Mouse (Mus musculus) large intestine, adult 2 months (tissue): ENCODE results near the gene Tnfrsf11a. TPM values are rescaled to one million over a fixed set of nuclear protein-coding genes. Genes with fewer than 3 reads are reported as not detected.
A peak's percentile ranks its signal among the peaks of the same experiment; 100 is the strongest.
"Not testable (repeated sequence)": the region's sequence is repeated elsewhere in the genome, so short reads cannot be mapped to it uniquely, and the experiment has no call there.

Experiments used
- DNase-seq: peaks from one replicate; pipeline ENCODE4 v3.0.0-alpha.2; 2012; ENCODE audit warnings: low read depth, low spot score
- WGBS: fragments of 180-500 bp; shearing (Covaris S2); methylation state at CpG from one replicate; pipeline ENCODE4 v1.1.7; 2018; 5-methylcytosine and 5-hydroxymethylcytosine counted together
- polyA plus RNA-seq: library from polyadenylated mRNA; depleted of rRNA; stranded (reverse); fragments of >200 nt; gene quantifications from 2 replicates; pipeline ENCODE4 v1.2.3, GENCODE M21; 2012; rRNA removed

Tnfrsf11a gene
- polyA plus RNA-seq, result 23.4 and 30.6 TPM in 2 replicates

GRCm38 (mm10) chr1:105780457-105781364, at the start of gene Tnfrsf11a:
Gene Tnfrsf11a (plus strand): TSS chr1:105780718.
- 2% methylated on average over 77 of the region's 77 CpGs for WGBS

DNA sequence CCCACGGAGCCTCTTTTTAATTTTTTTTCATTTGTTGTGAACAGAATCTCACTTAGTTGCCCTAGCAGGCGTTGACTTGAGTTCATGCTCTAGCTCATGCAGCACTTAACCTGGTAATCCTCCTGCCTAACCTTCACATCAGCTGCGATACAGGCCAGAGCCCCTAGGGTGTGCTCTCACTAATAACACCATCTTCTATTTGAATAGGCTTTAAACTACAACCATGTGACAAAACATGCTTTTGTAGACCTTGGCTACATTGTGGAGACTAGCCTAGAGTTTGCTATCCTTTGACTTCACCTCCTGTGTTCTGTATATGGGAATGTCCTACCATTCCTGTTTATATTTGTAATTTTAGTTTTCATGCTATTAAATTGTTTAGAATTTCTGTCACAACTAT, 45.2 kb upstream of the Tnfrsf11a start:
- no peak for DNase-seq
- WGBS, result 64% methylated on average over 3 of the region's 3 CpGs

More at GRCm38 (mm10) chr1:105780457-105781364, at the start of gene Tnfrsf11a:
- DNase-seq, result no peak

- WGBS, result 78% methylated on average over 6 of the region's 6 CpGs
- no peak for DNase-seq
Observed at GRCm38 (mm10) chr1:105738334-105738733, 42.2 kb upstream of the Tnfrsf11a start.

- DNase-seq, result no peak
Observed at GRCm38 (mm10) chr1:105739493-105739892, 41.0 kb upstream of the Tnfrsf11a start.

DNA sequence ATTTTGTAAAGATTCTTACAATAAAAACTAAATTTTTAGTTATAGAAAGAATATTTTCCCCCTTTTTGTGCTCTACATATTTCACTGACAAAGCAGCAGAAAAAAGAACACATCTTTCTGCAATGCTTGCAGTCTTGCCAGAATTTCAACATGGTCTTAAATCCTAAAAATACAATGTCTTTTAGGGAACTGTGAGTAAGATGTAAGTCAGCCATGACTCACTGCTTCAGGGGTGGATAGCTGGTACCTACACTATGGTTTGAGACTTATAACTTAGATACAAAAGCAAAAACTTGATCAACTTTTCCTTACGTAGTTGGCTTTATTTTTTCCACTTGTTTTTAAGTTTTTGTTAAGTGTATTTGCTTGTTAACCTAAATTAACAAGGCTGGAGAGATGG, 38.0 kb upstream of the Tnfrsf11a start:
- 92% methylated on average over 1 of the region's 1 CpGs for WGBS
- DNase-seq, result no peak

GRCm38 (mm10) chr1:105746444-105746843, 34.1 kb upstream of the Tnfrsf11a start:
- WGBS, result 35% methylated on average over 1 of the region's 1 CpGs
- DNase-seq, result no peak

DNA sequence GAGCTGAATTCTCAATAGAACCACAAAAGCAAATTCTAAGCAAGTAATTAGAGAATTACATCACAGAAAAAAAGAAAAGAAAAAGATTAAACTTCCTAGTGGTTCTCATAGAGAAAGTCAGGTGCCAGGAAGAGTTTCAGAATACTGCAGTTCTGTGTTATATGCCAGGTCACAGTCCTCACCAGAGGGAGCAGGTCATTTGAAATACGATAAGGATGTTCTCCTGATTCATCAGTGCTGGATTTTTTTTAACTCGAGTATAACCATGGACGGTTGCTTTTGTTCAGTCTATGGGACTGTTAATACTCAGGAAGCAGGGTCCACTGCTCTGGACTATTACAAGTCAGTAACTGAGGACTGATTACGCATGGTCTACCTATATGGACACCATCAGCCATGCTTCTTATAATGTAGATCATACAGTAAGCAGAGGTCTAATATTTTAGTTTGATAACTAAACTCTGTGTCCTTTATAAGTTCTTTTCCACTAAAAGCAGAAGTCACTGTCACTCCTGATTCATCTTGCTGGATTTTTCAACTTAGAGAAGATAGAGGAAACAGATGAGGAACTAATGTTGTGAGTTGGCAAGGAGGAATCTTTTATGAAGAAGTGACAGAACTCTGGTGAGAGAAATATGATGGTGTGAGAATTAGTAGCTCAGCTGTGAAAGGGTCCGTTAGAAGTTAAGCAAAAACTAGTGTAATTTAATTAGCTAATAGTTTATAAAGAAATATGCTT, 33.5 kb upstream of the Tnfrsf11a start:
- no peak for DNase-seq
- 53% methylated on average over 5 of the region's 5 CpGs for WGBS

DNA sequence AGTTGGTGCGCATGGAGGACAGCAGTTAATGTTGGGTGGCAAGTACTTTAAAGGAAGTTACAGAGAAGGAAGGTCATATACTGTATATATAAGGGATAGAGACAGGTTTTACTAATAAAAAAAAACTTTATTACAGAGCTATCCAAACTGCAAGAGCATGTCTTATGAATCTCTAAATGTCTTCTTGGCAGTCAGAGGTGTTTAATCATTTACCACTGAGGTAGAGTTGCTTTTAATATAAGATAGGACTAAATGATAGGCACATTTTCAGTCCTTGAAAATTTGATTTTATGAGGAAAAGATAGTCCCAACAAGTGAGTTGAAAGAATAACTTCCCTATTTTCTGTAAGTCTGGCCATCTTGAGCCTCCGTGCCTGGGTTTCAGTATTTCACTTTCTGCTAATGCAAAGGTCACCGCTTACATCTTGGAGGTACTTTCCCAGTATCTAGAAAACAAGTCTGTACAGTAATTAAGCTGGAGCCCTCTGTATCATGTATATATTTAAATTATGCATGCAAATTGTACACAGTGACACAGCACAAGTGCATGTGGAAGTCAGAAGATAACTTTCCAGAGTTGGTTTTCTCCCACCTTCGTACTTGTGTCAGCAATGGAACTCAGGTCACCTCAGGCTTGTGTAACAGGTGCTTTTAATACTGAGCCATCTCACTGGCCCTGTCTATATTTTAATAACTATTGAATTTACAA, 32.3 kb upstream of the Tnfrsf11a start:
- WGBS, result 45% methylated on average over 4 of the region's 4 CpGs
- DNase-seq, result peak; percentile 44

- no peak for DNase-seq
Observed at GRCm38 (mm10) chr1:105752196-105752595, 28.3 kb upstream of the Tnfrsf11a start.

DNA sequence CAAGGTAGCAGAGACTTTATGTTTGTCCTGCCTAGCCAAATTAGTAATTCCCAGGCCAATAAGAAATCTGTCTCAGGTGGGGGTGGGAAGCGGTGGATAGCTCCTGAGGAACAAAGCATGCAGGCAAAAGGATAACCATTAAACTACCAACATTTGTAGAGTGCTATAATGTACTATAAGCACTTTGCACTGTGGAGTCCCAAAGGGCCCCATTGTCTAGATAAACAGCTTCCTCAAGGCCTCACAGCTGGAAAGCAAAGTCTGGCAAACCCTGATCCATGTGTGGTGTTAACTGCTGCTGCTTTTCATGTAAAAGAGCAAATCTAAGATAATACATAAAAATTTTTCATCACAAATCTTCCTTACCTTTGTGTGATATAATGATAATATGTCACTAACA, 27.6 kb upstream of the Tnfrsf11a start:
- 82% methylated on average over 1 of the region's 1 CpGs for WGBS

More at GRCm38 (mm10) chr1:105752196-105752595, 28.3 kb upstream of the Tnfrsf11a start:
- WGBS, result 84% methylated on average over 4 of the region's 4 CpGs

DNA sequence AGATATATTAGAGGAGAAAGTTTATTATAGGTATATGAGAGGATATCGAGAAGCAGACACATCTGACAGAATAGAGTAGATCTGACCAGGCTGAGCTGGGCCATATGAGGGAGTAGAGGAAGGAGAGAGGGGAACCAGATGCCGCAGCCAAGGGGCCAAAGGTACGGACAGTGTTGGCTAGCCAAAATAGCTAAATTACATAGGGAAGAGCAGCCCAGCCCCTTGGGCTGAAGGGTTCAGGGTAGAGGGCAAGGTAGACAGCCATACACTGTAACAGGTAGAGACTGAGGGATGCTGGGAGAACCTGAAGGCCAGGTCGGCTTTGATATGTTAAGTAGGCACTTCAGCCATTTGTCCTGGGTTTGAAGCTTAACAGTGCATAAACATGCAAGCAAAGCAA, 21.7 kb upstream of the Tnfrsf11a start:
- DNase-seq, result no peak
- 90% methylated on average over 4 of the region's 4 CpGs for WGBS

More for the DNA sequence above, 27.6 kb upstream of the Tnfrsf11a start:
- DNase-seq, result no peak

- DNase-seq, result no peak
- 26% methylated on average over 3 of the region's 3 CpGs for WGBS
Observed at GRCm38 (mm10) chr1:105759422-105760165, 20.9 kb upstream of the Tnfrsf11a start.

- no peak for DNase-seq
- 50% methylated on average over 8 of the region's 8 CpGs for WGBS
Observed at GRCm38 (mm10) chr1:105765586-105765985, 14.9 kb upstream of the Tnfrsf11a start.

DNA sequence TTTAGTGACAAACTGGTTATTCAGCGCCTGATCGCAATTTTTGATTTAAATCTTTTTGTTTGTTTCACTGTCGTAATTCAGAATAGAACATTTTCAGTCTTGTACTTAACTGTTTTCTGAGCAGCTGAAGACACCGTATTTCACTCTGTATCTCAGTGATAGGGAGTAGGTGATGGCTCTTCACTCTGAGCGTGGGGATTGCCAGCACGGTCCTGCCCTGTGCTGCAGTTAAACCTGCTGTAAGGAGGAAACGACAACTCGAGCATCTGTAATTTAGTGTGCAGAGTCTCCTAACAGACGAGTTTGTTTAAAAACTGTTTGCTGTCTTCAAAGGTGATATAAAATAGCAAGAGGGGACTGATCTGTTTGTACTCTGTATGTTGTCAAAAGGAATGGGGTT, 14.4 kb upstream of the Tnfrsf11a start:
- 72% methylated on average over 9 of the region's 9 CpGs for WGBS
- not testable (repeated sequence) for DNase-seq

DNA sequence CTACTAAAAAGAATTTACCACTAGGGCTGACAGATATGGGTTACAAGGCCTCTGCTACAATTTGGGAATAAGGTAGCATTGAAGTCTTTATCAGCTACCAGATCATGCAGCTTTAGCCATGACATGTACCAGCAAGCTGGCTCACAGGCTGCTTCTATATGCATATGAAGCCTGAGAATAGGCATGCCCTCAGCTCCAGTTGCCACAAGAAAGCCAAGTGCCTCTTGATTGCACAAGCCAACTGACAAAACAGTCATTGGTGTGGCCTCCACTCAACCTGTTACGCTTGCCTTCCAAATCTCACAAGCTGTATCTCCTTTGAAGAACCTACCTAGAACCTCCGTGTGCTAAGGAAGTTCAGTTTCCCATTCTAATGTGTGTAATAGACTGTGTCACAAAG, 12.1 kb upstream of the Tnfrsf11a start:
- WGBS, result 97% methylated on average over 2 of the region's 2 CpGs
- no peak for DNase-seq

DNA sequence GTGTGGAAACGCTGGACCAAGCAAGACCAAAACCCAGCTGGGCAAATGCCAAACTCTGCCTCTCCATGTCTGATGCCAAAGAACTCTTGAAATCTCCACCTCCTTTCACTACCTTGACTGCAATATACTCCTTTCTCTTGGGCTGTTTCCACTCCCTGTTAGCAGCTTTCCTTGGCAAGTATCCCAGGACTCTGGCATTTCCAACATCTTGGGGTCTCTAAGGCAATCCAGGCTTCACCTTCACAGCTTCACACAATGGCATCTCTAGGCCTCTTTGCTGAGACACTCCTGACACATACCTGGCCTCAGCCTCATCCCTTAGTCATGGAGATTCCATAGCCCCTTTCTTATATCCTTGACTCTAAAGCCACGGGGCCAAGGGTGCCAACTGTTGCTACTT, 9.8 kb upstream of the Tnfrsf11a start:
- WGBS, result 58% methylated on average over 2 of the region's 2 CpGs
- DNase-seq, result no peak

GRCm38 (mm10) chr1:105776426-105776825, 4.1 kb upstream of the Tnfrsf11a start:
- DNase-seq, result no peak
- WGBS, result 91% methylated on average over 4 of the region's 4 CpGs

DNA sequence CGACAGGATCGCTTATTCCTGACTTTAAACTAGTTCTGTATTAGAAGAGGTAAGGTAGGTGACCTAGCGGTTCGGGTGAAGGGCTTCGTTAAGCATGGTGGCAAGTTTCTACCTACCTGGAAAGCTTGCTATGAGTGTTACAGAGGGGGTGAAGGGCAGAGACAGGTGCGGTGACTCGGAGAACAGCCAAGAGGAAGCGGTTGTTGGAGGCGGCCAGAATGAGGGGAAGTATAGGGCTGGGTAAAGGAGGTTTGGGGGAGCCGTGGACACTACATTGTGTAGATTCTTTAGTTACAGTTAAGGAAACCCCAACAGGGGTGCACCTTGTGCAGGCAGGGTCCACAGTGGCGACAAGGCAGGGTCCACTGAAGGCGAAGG, 450 bp upstream of the Tnfrsf11a start:
- DNase-seq, result no peak
- WGBS, result 19% methylated on average over 12 of the region's 12 CpGs

- DNase-seq, result no peak
- 8% methylated on average over 12 of the region's 12 CpGs for WGBS
Observed at GRCm38 (mm10) chr1:105781391-105782146, 1.1 kb downstream of the Tnfrsf11a start.
